Mouse (Mus musculus): ENCODE measurements at regions not wholly inside any gene's neighbourhood (a gene's known extent, or its start where the extent isn't known, plus 50 kb on each side); places are given as distances from the start of the nearest gene placed in this dataset.

GRCm38 (mm10) chr10:16714065-16714464, 1009.0 kb upstream of the Cited2 start:
- no peak for ATAC-seq
- no peak for DNase-seq
- no peaks in the 10 kb centered on the region for H3K36me3 ChIP-seq (replicated peaks; ENCODE audit: insufficient read depth, low read length)
- no peaks in the 10 kb centered on the region for H3K4me1 ChIP-seq (ENCODE audit: insufficient read depth)
- no peak overlapping the region for H3K9ac ChIP-seq (replicated peaks)
- 58% methylated on average over 4 of the region's 4 CpGs for WGBS (ENCODE audit: insufficient replicate concordance)
- no peak overlapping the region for H3K27ac ChIP-seq (ENCODE audit: low read depth)
- TF ChIP-seq CTCF (IDR thresholded peaks at IDR 0.05; ENCODE audit: low read depth): no peak
- TF ChIP-seq EP300 (IDR thresholded peaks at IDR 0.05; ENCODE audit: low read depth): no peak
- H3K4me3 ChIP-seq (ENCODE audit: low read depth, low read length): no peak overlapping the region
- H3K27me3 ChIP-seq (ENCODE audit: insufficient read depth, low read length): no peaks in the 10 kb centered on the region
- H3K9me3 ChIP-seq (ENCODE audit: low read length): no peaks in the 10 kb centered on the region
- no peak overlapping the region for H3K4me2 ChIP-seq (ENCODE audit: low read depth, low read length)

DNA sequence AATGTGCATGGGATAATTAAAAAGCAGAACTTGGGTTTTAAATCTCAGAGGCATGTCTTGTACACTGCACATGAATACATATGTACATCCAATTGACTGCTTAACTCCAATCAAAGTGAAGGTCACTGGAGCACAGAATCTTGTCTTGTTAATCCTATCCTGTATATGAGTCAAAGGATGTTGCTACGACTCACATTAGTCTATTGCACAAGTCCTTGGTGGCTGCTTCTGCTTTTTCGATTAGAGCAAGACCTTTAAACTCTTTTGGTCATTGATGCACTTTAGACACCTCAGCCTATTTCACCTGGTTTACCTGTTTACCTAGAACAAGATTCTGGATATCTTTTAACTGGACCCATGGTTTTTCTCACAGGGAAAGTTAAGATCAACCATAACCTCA, 1008.5 kb upstream of the Cited2 start:
- no peak overlapping the region for H3K27ac ChIP-seq (ENCODE audit: low read depth)
- ATAC-seq: no peak
- no peak overlapping the region for H3K4me2 ChIP-seq (ENCODE audit: low read depth, low read length)
- no peaks in the 10 kb centered on the region for H3K27me3 ChIP-seq (ENCODE audit: insufficient read depth, low read length)
- no peaks in the 10 kb centered on the region for H3K36me3 ChIP-seq (replicated peaks; ENCODE audit: insufficient read depth, low read length)
- no peak overlapping the region for H3K4me3 ChIP-seq (ENCODE audit: low read depth, low read length)
- no peaks in the 10 kb centered on the region for H3K9me3 ChIP-seq (ENCODE audit: low read length)
- no peaks in the 10 kb centered on the region for H3K4me1 ChIP-seq (ENCODE audit: insufficient read depth)
- TF ChIP-seq EP300 (IDR thresholded peaks at IDR 0.05; ENCODE audit: low read depth) (no peak), CTCF (IDR thresholded peaks at IDR 0.05; ENCODE audit: low read depth) (no peak)
- DNase-seq: no peak
- WGBS (ENCODE audit: insufficient replicate concordance): 39% methylated on average over 2 of the region's 2 CpGs
- H3K9ac ChIP-seq (replicated peaks): no peak overlapping the region

GRCm38 (mm10) chr10:16742246-16742645, 980.8 kb upstream of the Cited2 start:
- Histone ChIP-seq H3K36me3 (replicated peaks; ENCODE audit: insufficient read depth, low read length) (no peaks in the 10 kb centered on the region), H3K9ac (replicated peaks) (no peak overlapping the region), H3K9me3 (ENCODE audit: low read length) (no peaks in the 10 kb centered on the region), H3K4me2 (ENCODE audit: low read depth, low read length) (no peak overlapping the region), H3K27ac (ENCODE audit: low read depth) (no peak overlapping the region), H3K4me1 (ENCODE audit: insufficient read depth) (no peaks in the 10 kb centered on the region), H3K27me3 (ENCODE audit: insufficient read depth, low read length) (no peaks in the 10 kb centered on the region), H3K4me3 (ENCODE audit: low read depth, low read length) (no peak overlapping the region)
- DNase-seq (no peak), ATAC-seq (no peak)
- TF ChIP-seq EP300 (IDR thresholded peaks at IDR 0.05; ENCODE audit: low read depth) (no peak), CTCF (IDR thresholded peaks at IDR 0.05; ENCODE audit: low read depth) (no peak)

- no peak for TF ChIP-seq EP300 (IDR thresholded peaks at IDR 0.05; ENCODE audit: low read depth)
- TF ChIP-seq CTCF (IDR thresholded peaks at IDR 0.05; ENCODE audit: low read depth): no peak
- no peak overlapping the region for H3K9ac ChIP-seq (replicated peaks)
- no peak overlapping the region for H3K27ac ChIP-seq (ENCODE audit: low read depth)
- no peaks in the 10 kb centered on the region for H3K4me1 ChIP-seq (ENCODE audit: insufficient read depth)
- H3K4me2 ChIP-seq (ENCODE audit: low read depth, low read length): no peak overlapping the region
- H3K36me3 ChIP-seq (replicated peaks; ENCODE audit: insufficient read depth, low read length): no peaks in the 10 kb centered on the region
- H3K4me3 ChIP-seq (ENCODE audit: low read depth, low read length): no peak overlapping the region
- ATAC-seq: no peak
- H3K27me3 ChIP-seq (ENCODE audit: insufficient read depth, low read length): no peaks in the 10 kb centered on the region
- no peak for DNase-seq
- no peaks in the 10 kb centered on the region for H3K9me3 ChIP-seq (ENCODE audit: low read length)
These were observed 971.5 kb upstream of the Cited2 start for GRCm38 (mm10) chr10:16751546-16751945.

DNA sequence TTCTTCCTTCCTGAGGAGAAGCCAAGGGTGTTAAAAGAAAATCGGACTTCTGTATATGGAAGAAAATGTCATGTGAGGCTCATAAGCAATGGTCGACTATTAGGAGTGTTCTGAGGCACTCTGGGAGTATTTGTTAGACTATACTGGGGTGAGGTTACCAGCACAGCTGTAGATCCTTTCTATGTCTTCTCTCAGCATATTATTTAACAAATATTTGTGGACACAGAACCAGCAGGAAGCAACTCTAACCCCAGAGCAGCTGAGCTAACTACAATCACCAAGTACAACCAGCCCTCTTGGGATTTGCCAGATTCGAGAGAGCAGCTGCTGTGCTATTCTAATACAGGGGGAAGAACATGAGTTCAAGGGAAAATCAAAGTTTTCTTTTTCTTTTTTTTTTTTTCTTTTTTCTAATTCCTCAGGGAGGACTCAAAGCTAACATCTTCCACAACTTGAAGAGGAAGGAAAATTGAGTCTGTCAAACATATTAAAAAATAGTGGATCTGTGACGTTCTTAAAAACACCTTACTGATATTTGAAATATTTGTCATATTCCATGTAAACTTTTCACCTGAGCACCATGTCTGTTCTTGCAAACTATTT, 933.3 kb upstream of the Cited2 start:
- ATAC-seq (no peak), DNase-seq (no peak)
- Histone ChIP-seq H3K9ac (replicated peaks) (no peak overlapping the region), H3K36me3 (replicated peaks; ENCODE audit: insufficient read depth, low read length) (no peaks in the 10 kb centered on the region), H3K4me1 (ENCODE audit: insufficient read depth) (no peaks in the 10 kb centered on the region), H3K4me3 (ENCODE audit: low read depth, low read length) (no peak overlapping the region), H3K27ac (ENCODE audit: low read depth) (no peak overlapping the region), H3K4me2 (ENCODE audit: low read depth, low read length) (no peak overlapping the region), H3K9me3 (ENCODE audit: low read length) (no peaks in the 10 kb centered on the region), H3K27me3 (ENCODE audit: insufficient read depth, low read length) (no peaks in the 10 kb centered on the region)
- TF ChIP-seq EP300 (IDR thresholded peaks at IDR 0.05; ENCODE audit: low read depth) (no peak), CTCF (IDR thresholded peaks at IDR 0.05; ENCODE audit: low read depth) (no peak)
- 73% methylated on average over 4 of the region's 4 CpGs for WGBS (ENCODE audit: insufficient replicate concordance)

DNA sequence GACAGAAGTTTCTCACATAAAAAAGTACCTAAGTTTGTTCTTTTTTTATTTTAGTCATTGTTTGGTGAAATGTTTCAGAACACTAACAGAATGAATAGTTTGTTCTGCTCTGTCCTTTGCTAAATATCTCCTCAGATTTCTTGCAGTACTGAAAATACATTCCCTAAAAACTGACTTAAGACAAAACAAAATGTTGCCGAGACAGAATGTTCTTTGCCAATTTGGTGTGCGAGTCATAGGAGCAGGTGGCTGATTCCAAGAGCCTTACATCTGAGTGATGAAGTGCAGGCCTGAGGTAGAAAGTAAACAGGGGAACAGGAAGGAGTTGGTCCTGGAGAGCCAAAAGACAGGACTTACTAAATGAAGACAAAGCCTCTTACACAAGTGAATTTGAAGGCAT, 919.0 kb upstream of the Cited2 start:
- TF ChIP-seq EP300 (IDR thresholded peaks at IDR 0.05; ENCODE audit: low read depth) (no peak), CTCF (IDR thresholded peaks at IDR 0.05; ENCODE audit: low read depth) (no peak)
- no peak for ATAC-seq
- WGBS (ENCODE audit: insufficient replicate concordance): 76% methylated on average over 2 of the region's 2 CpGs

GRCm38 (mm10) chr10:16810716-16811115, 912.3 kb upstream of the Cited2 start:
- H3K27me3 ChIP-seq (ENCODE audit: insufficient read depth, low read length): no peaks in the 10 kb centered on the region
- no peaks in the 10 kb centered on the region for H3K9me3 ChIP-seq (ENCODE audit: low read length)
- H3K9ac ChIP-seq (replicated peaks): no peak overlapping the region
- no peaks in the 10 kb centered on the region for H3K4me1 ChIP-seq (ENCODE audit: insufficient read depth)
- no peak for TF ChIP-seq CTCF (IDR thresholded peaks at IDR 0.05; ENCODE audit: low read depth)
- TF ChIP-seq EP300 (IDR thresholded peaks at IDR 0.05; ENCODE audit: low read depth): no peak
- DNase-seq (no peak), ATAC-seq (no peak)
- H3K27ac ChIP-seq (ENCODE audit: low read depth): no peak overlapping the region
- H3K36me3 ChIP-seq (replicated peaks; ENCODE audit: insufficient read depth, low read length): no peaks in the 10 kb centered on the region
- no peak overlapping the region for H3K4me3 ChIP-seq (ENCODE audit: low read depth, low read length)
- WGBS (ENCODE audit: insufficient replicate concordance): 82% methylated on average over 2 of the region's 2 CpGs
- no peak overlapping the region for H3K4me2 ChIP-seq (ENCODE audit: low read depth, low read length)

More for the DNA sequence above, 919.0 kb upstream of the Cited2 start:
- H3K27ac ChIP-seq (ENCODE audit: low read depth): no peak overlapping the region
- no peaks in the 10 kb centered on the region for H3K4me1 ChIP-seq (ENCODE audit: insufficient read depth)
- H3K4me3 ChIP-seq (ENCODE audit: low read depth, low read length): no peak overlapping the region
- no peaks in the 10 kb centered on the region for H3K27me3 ChIP-seq (ENCODE audit: insufficient read depth, low read length)
- no peaks in the 10 kb centered on the region for H3K9me3 ChIP-seq (ENCODE audit: low read length)
- DNase-seq: no peak
- no peaks in the 10 kb centered on the region for H3K36me3 ChIP-seq (replicated peaks; ENCODE audit: insufficient read depth, low read length)
- no peak overlapping the region for H3K9ac ChIP-seq (replicated peaks)
- H3K4me2 ChIP-seq (ENCODE audit: low read depth, low read length): no peak overlapping the region

Measured in liver, postnatal 0 days (tissue).